Mouse (Mus musculus) gonadal fat pad, adult 2 months (tissue): ENCODE results near the gene Rnaseh2a. TPM values are rescaled to one million over a fixed set of nuclear protein-coding genes. Genes with fewer than 3 reads are reported as not detected.

ENCODE experiments used
- DNase-seq: peaks from one replicate; pipeline ENCODE4 v3.0.0-alpha.2; 2012; ENCODE audit warnings: low read depth
- polyA plus RNA-seq: library from polyadenylated mRNA; depleted of rRNA; stranded (reverse); fragments of >200 nt; gene quantifications from 2 replicates; pipeline ENCODE4 v1.2.3, GENCODE M21; 2012

The Rnaseh2a gene
- polyA plus RNA-seq, 1 experiment, result 44.0 TPM

- DNase-seq, result no peak
These were observed 1.8 kb downstream of the Rnaseh2a start for GRCm38 (mm10) chr8:84967532-84968304.

- DNase-seq, result no peak
These were observed 3.0 kb downstream of the Rnaseh2a start for GRCm38 (mm10) chr8:84966603-84967002.

DNA sequence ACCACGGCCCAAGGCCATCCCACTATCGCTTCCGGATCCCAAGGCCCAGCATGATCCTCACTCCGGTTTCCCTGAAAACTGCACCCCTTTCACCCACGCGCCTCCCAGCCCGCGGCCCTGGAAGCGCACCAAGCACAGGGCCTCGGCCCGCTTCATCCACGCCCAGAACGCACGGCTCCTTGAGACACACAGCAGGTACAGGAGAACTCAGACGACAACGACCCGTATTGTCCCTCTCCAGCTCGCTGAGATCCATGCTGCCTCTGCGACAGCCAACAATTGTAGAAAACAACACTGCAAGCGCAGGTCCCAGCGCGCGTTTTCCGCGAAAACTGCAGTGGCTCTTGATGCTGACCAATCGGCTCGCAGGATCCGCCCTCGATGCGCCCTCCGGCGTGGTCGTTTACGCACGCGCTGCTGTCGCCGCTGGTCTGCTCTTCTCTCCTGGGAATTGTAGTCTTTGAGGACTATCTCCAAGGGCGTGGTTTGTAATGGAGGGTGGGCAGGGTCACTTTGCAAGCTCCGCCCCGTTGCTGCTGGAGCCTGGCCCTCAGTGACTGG is 3.8 kb downstream of the Rnaseh2a start:
- DNase-seq, result no peak

DNA sequence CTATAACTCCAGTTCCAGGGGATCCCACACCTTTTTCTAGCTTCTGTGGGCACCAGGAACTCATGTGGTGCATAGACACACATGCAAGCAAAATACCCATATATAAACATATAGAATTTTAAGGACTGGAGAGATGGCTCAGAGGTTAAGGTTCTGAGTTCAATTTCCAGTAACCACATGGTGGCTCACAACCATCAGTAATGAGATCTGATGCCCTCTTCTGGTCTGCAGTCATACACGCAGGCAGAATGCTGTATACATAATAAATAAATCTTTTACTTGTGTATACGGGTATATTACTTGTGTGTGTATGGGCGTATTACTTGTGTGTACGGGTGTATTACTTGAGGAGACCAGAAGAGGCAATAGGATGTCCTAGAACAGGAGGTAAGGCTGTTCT is 5.6 kb downstream of the Rnaseh2a start:
- no peak for DNase-seq

- DNase-seq, result no peak
These were observed 9.8 kb downstream of the Rnaseh2a start for GRCm38 (mm10) chr8:84959811-84960210.

DNA sequence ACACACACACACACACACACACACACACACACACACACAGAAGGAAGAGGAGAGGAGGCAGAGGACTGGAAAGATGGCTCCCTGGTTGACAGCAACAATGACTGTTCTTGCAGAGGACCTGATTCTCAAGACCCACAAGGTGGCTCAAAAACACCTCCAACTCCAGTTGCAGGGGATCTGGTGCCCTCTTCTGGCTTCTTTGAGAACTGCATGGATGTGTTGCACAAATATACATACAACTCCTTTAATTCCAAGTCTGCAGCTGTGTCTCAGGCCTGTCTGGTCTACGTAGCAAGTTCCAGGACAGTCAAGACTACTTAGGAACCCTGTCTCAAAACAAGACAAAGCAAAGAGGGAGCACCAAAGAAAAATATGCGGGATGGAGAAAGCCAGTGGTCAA is 12.8 kb downstream of the Rnaseh2a start:
- no peak for DNase-seq

GRCm38 (mm10) chr8:84952612-84953255 is 16.8 kb downstream of the Rnaseh2a start:
- no peak for DNase-seq

- DNase-seq, result no peak
These were observed 19.8 kb downstream of the Rnaseh2a start for GRCm38 (mm10) chr8:84949753-84950152.

DNA sequence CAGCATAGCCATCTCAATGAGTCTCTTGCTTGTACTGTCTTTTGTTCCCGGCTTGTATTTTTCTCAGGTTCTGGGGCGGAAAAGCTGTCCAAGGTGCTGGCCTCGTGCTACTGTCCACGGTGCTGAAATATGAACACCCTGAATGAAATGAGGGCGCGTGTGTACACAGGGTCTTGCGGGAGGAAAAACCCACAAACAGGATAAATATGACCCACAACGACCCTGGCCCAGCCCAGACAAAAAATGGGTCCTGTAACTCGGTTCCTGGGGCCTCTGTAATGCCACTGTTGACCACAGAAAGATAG is 22.4 kb downstream of the Rnaseh2a start:
- DNase-seq, result no peak

DNA sequence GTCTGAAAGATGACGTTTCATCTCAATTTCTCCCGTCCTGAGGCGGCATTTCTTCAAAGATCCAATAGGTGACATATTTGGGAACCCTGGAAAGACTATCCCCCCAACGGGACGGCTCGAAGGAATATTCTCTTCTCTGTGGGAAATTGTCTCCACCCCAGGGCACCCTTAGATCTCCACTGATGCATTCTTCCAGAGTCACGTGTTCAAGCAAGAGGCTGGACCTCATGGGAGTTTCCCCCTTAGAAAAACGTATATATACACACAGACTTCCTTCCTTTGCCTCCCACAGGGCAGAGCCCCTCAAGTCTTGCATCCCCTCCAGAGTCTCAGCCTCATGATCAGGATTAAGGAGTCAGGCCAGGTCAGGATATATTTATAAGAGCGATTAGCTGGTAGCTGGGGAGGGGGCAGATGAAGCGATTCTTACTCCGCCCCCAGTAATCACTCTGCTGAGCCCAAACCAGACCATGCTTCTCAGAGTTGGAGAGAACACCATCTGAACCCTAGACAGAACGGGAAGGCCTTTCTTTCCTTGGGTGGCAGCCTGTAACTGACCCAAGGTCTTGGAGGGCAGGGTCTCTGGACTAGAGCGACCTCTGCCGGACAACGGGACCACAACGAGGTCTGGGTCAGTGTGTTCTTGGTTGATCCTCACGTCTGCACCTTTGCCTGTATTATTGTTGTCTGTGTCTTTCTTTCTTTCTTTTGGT is 22.9 kb downstream of the Rnaseh2a start, which contains the start of gene Rtbdn:
TSS of gene Rtbdn (plus strand) at position 464 of the 713 bp plus-strand sequence.
- no peak for DNase-seq

GRCm38 (mm10) chr8:84945633-84946527 is 23.7 kb downstream of the Rnaseh2a start:
- DNase-seq, result no peak

DNA sequence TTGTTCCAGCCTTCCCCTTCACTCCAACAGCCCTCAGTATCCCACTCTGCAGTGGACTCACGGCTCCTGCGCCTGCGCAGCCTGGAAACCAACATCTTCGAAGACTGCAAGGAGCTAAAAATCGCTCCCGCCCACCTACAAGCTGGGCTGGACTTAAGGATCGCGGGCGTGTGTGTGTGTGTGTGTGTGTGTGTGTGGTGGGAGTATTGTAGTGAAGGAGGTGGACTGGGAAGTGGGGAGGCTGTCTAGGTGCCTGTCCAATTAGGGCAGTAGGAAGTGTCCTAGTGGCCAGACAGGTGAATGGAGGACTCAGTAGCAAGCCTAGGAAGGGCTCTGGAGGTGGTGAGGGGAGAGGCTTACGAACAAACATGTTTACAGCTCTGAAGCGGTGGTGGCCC is 24.3 kb downstream of the Rnaseh2a start:
- no peak for DNase-seq

DNA sequence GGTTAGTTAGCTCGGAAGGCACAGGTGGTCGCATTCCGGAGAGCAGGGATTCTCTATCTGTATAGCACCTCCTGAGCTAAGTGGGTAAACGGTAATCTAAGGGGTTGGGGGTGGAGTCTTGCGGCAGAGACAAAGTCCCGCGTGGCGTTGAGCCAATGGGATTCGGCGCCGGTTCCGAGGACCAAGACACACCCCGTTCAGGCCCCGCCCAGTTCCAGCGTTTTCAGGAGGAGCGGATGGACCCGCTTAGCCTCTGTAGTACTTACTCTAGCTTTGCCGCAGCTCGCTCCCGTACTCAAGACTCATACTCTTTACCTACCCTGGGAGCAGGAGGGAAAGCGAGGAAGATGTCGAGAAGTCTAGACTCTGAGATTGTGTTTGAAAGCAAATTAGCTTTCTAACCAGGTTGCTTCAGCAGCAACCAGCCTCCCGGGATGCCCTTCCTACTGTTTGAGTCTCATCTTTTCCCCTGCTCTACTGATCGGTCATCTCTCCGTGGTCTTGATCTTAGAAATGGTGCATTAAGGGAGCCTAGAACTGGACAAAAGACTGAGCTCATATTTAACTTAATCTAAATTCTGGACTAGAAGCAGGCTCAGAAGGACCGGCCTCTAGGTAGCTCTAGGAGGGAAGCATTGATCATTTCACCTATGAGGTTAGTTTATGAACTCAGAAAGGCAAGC is 24.9 kb downstream of the Rnaseh2a start:
- DNase-seq, result no peak

- DNase-seq, result no peak
These were observed 25.9 kb downstream of the Rnaseh2a start for GRCm38 (mm10) chr8:84943699-84944098.

GRCm38 (mm10) chr8:84937620-84938485 is 31.7 kb downstream of the Rnaseh2a start:
- no peak for DNase-seq

- no peak for DNase-seq
These were observed 32.5 kb downstream of the Rnaseh2a start, which contains the start of gene Mast1 for GRCm38 (mm10) chr8:84936962-84937546. TSS of gene Mast1 (minus strand) at chr8:84937359.

DNA sequence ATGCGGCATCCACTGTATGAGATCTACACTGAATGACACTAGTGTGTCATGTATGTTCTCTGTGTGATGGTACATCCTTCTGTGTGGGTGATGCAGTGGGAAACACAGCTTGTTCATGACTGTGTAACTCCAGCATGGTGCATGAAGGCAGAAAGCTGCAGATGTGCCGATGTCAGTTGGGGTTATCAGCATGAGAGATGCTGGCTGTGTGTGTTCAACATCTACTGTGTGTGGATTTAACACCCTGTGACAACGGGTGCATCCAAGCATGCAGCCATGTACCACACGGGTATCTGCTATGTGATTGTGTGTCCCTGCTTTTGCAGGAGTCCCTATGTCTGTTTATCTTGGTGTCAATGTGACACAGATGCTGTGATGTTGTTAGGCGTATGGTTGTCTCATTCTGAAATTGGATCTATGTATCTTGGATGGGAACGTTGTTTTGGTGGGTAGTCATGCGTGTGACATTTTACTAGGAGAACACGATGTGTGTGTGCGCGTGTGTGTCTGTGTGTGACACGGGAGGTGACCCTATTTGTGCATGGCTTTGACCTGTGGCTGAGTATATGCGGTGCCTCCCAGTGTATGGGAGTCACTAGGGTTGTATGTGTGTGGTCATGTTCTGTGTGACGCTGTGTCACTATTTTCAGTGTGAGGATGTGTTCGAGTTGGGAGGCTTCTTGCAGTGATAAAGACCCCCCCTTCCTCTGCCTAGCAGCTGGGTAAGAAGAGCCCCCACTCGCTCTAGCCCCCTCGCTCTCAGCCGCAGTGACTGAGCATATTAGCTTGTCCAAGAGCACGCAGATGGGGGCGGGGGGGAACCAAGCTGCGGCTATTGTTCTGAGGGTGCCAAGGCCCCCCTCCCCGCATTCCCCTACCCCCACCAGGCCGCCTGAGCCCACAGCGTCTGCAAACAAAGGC is 33.3 kb downstream of the Rnaseh2a start:
- DNase-seq, result no peak

- no peak for DNase-seq
These were observed 34.1 kb downstream of the Rnaseh2a start for GRCm38 (mm10) chr8:84935489-84935888.
